Mouse (Mus musculus) midbrain, embryonic 14.5 days (tissue): ENCODE measurements at regions not wholly inside any gene's neighbourhood (a gene's known extent, or its start where the extent isn't known, plus 50 kb on each side); places are given as distances from the start of the nearest gene placed in this dataset.

Experiments used
- ATAC-seq: fragments of 200-750 bp; cut with Nextera tagmentation; 2 replicates; pipeline ENCODE4 v1.8.0; 2017; ENCODE audit warnings: moderate number of reproducible peaks, moderate library complexity; ENCODE audit not compliant: low FRiP score, low TSS enrichment
- DNase-seq: peaks from one replicate; pipeline ENCODE4 v3.0.0-alpha.2; 2015
- H3K27ac ChIP-seq: fragments of 300-500 bp; sonication (generic); replicated peaks from 2 replicates; pipeline ENCODE4 v1.5.1; 2014; ENCODE audit warnings: mild to moderate bottlenecking, low read depth, low read length, moderate library complexity
- H3K27me3 ChIP-seq: fragments of 300-500 bp; sonication (generic); 2 replicates; pipeline ENCODE4 v1.6.1; 2014; ENCODE audit warnings: low read length, control low read depth, mixed read lengths; ENCODE audit not compliant: control insufficient read depth, insufficient read depth
- H3K36me3 ChIP-seq: fragments of 300-500 bp; sonication (generic); 2 replicates; pipeline ENCODE4 v1.6.1; 2014; ENCODE audit warnings: low read length, control low read depth; ENCODE audit not compliant: control insufficient read depth, insufficient read depth
- H3K4me1 ChIP-seq: fragments of 300-500 bp; sonication (generic); 2 replicates; pipeline ENCODE4 v1.6.1; 2014; ENCODE audit warnings: mild to moderate bottlenecking, antibody characterized with exemption, low read length, control low read depth; ENCODE audit not compliant: control insufficient read depth, insufficient read depth
- H3K4me2 ChIP-seq: fragments of 300-500 bp; sonication (generic); 2 replicates; pipeline ENCODE4 v1.6.1; 2014; ENCODE audit warnings: mild to moderate bottlenecking, low read length, moderate library complexity
- H3K4me3 ChIP-seq: fragments of 300-500 bp; sonication (generic); replicated peaks from 2 replicates; pipeline ENCODE4 v1.5.1; 2014; ENCODE audit warnings: low read depth, low read length
- H3K9ac ChIP-seq: fragments of 300-500 bp; sonication (generic); replicated peaks from 2 replicates; pipeline ENCODE4 v1.6.1; 2014; ENCODE audit warnings: mild to moderate bottlenecking, low read length, moderate library complexity
- H3K9me3 ChIP-seq: fragments of 300-500 bp; sonication (generic); 2 replicates; pipeline ENCODE4 v1.6.1; 2016; ENCODE audit warnings: low read length, control low read depth, mixed read lengths; ENCODE audit not compliant: control insufficient read depth
- WGBS: fragments of 180-500 bp; shearing (Covaris S2); extraction: QIAGEN DNeasy Blood & Tissue Kit; methylation state at CpG from one replicate; pipeline ENCODE4 v1.1.7; 2014; 5-methylcytosine and 5-hydroxymethylcytosine counted together

DNA sequence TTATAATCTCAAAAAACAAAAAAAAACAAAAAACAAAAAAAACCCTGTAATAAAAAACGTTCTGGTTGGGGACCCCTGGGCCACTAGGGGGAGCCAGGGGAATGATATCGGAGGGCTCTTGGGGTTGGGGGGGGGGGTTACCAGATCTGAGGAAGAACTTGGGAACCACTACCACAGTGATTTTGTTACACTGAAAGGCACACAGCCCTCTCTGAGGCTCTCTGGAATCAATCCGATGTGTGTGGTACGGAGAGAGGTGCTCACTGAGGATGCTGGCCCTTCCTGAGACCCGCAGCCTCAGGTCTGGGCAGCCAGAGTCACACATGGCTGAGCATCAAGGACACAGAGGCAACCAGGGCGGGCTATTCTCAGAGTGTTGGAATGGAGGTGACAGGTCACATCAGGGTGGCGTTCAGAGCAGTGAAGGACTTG is 89.9 kb upstream of the Pabpc6 start:
- ATAC-seq = 0 out of 2 replicates have a peak, but pooled peaks have one; percentile 40
- peak overlapping the region; percentile 50 for H3K27ac ChIP-seq
- H3K4me2 ChIP-seq = no peak overlapping the region
- peak; percentile 80 for DNase-seq
- no peaks in the 10 kb centered on the region for H3K9me3 ChIP-seq
- WGBS = 12% methylated on average over 7 of the region's 7 CpGs
- no peak overlapping the region for H3K9ac ChIP-seq
- H3K36me3 ChIP-seq = no peaks in the 10 kb centered on the region
- peaks cover 32% of the 10 kb centered on the region for H3K4me1 ChIP-seq
- no peaks in the 10 kb centered on the region for H3K27me3 ChIP-seq
- H3K4me3 ChIP-seq = no peak overlapping the region

DNA sequence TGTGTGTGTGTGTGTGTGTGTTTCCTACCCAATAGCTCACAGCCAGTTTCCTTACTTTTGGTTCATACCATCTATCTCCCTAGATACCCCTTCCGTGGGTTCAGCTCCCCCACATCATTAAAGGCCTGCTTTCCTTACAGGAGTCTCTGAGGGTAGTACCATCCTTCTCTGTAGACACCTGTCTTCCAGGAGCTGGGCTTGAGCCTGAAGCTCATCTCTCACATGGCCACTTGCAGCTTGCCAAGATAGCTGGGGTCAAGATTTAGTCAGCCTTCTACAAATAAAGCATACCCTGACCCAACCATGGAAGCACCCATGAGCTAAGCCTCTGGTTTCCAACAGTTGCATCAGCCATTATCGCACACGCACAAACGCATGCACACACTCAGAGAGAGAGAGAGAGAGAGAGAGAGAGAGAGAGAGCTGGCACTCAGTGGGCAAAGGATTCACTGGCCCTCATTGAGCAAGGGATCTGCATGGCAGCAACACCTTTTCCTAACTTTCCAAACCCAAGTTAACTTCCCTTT is 88.3 kb upstream of the Pabpc6 start:
- Histone ChIP-seq H3K27me3 (no peaks in the 10 kb centered on the region), H3K4me1 (peaks cover 17% of the 10 kb centered on the region), H3K4me2 (no peak overlapping the region), H3K9me3 (no peaks in the 10 kb centered on the region), H3K27ac (no peak overlapping the region), H3K9ac (no peak overlapping the region), H3K4me3 (no peak overlapping the region), H3K36me3 (no peaks in the 10 kb centered on the region)
- ATAC-seq (no peak), DNase-seq (no peak)
- 98% methylated on average over 4 of the region's 4 CpGs for WGBS

GRCm38 (mm10) chr17:9756675-9757074 is 87.2 kb upstream of the Pabpc6 start:
- Histone ChIP-seq H3K4me2 (no peak overlapping the region), H3K36me3 (no peaks in the 10 kb centered on the region), H3K4me1 (peaks cover 12% of the 10 kb centered on the region), H3K4me3 (no peak overlapping the region), H3K9ac (no peak overlapping the region), H3K9me3 (no peaks in the 10 kb centered on the region), H3K27ac (no peak overlapping the region), H3K27me3 (no peaks in the 10 kb centered on the region)
- 79% methylated on average over 12 of the region's 12 CpGs for WGBS
- no peak for ATAC-seq
- DNase-seq = no peak

- DNase-seq (peak; percentile 86), ATAC-seq (no peak)
- no peak overlapping the region for H3K4me2 ChIP-seq
- H3K9me3 ChIP-seq = no peaks in the 10 kb centered on the region
- WGBS = 59% methylated on average over 3 of the region's 3 CpGs
- peaks cover 12% of the 10 kb centered on the region for H3K4me1 ChIP-seq
- H3K4me3 ChIP-seq = no peak overlapping the region
- no peak overlapping the region for H3K9ac ChIP-seq
- H3K27me3 ChIP-seq = no peaks in the 10 kb centered on the region
- no peak overlapping the region for H3K27ac ChIP-seq
- no peaks in the 10 kb centered on the region for H3K36me3 ChIP-seq
These were observed 86.7 kb upstream of the Pabpc6 start for GRCm38 (mm10) chr17:9756196-9756595.

GRCm38 (mm10) chr17:9755576-9755975 is 86.1 kb upstream of the Pabpc6 start:
- Histone ChIP-seq H3K9ac (no peak overlapping the region), H3K27me3 (no peaks in the 10 kb centered on the region), H3K4me1 (peaks cover 12% of the 10 kb centered on the region), H3K4me3 (no peak overlapping the region), H3K4me2 (no peak overlapping the region), H3K27ac (no peak overlapping the region), H3K36me3 (no peaks in the 10 kb centered on the region), H3K9me3 (no peaks in the 10 kb centered on the region)
- ATAC-seq (no peak), DNase-seq (no peak)
- WGBS = 86% methylated on average over 4 of the region's 4 CpGs

DNA sequence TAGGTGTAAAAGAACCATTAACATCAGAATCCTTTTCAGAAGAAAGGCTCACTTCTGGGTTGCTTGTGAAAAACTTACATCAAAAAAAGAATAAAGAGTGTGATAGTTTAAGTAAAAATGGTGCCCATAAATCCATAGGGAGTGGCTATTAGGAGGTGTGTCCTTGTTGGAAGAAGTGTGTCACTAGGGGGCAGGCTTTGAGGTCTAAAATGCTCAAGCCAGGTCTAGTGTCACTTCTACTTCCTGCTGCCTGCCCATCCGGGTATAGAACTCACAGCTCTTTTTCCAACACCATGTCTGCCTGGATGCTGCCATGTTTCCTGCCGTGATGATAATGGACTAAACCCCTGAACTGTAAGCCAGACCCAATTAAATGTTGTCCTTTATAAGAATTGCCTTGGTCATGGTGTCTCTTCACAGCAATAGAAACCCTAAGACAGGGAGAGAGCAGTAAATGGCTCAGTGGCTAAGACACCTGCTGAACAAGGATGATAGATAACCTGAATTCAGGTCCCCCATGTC is 85.4 kb upstream of the Pabpc6 start:
- Histone ChIP-seq H3K36me3 (no peaks in the 10 kb centered on the region), H3K4me3 (no peak overlapping the region), H3K9ac (no peak overlapping the region), H3K4me1 (peaks cover 7% of the 10 kb centered on the region), H3K27me3 (no peaks in the 10 kb centered on the region), H3K27ac (no peak overlapping the region), H3K9me3 (no peaks in the 10 kb centered on the region), H3K4me2 (no peak overlapping the region)
- ATAC-seq (no peak), DNase-seq (no peak)
- 85% methylated on average over 2 of the region's 2 CpGs for WGBS

- H3K36me3 ChIP-seq = no peaks in the 10 kb centered on the region
- DNase-seq (no peak), ATAC-seq (no peak)
- H3K9ac ChIP-seq = no peak overlapping the region
- WGBS = 87% methylated on average over 4 of the region's 4 CpGs
- H3K9me3 ChIP-seq = no peaks in the 10 kb centered on the region
- H3K27me3 ChIP-seq = no peaks in the 10 kb centered on the region
- no peak overlapping the region for H3K27ac ChIP-seq
- H3K4me1 ChIP-seq = no peaks in the 10 kb centered on the region
- no peak overlapping the region for H3K4me3 ChIP-seq
- H3K4me2 ChIP-seq = no peak overlapping the region
These were observed 83.3 kb upstream of the Pabpc6 start for GRCm38 (mm10) chr17:9752848-9753247.

DNA sequence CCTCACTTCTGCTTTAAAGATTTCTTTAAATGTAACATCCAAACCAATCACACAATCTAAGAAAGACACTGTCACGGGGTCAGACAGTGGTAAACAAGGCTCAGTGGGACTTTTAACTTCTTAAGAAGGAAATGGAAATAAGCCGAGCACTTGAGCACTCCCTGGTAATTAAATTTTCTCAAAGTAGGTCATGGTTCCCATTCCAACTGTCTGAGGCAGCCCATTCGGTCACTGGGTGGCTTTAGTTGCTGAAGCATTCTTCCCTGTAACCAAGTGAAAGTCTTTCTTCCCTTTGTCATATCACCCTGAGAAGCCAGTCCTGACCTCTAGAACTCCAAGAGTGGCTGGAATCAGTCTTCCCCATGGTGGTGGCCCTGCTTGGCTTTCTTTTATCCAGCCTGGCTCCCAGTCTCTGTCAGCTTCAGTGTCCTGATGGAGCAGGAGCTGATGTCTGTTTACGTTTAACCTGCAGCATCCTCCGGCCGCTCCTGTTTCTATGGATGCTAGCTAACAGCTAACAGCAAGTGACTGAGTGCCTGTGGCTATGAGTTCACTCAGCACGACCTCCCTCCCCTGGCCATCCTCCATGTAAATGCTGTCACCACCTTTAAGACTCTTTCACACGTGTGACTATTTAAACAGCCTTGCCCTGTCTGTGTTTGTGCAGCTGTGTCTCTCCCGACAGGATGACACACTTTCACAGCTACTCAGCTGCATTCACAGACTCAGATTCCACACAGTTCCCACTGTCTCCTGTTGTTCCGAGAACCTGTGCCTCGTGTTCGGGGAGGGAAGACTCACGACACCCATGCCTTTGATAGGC is 82.0 kb upstream of the Pabpc6 start:
- H3K4me3 ChIP-seq = no peak overlapping the region
- H3K27me3 ChIP-seq = no peaks in the 10 kb centered on the region
- no peaks in the 10 kb centered on the region for H3K9me3 ChIP-seq
- no peak overlapping the region for H3K9ac ChIP-seq
- no peak for ATAC-seq
- no peaks in the 10 kb centered on the region for H3K4me1 ChIP-seq
- no peak overlapping the region for H3K4me2 ChIP-seq
- H3K36me3 ChIP-seq = no peaks in the 10 kb centered on the region
- peak; percentile 22 for DNase-seq
- H3K27ac ChIP-seq = 0 out of 2 replicates have a peak overlapping the region, but pooled peaks have one; percentile 4
- WGBS = 49% methylated on average over 13 of the region's 13 CpGs

DNA sequence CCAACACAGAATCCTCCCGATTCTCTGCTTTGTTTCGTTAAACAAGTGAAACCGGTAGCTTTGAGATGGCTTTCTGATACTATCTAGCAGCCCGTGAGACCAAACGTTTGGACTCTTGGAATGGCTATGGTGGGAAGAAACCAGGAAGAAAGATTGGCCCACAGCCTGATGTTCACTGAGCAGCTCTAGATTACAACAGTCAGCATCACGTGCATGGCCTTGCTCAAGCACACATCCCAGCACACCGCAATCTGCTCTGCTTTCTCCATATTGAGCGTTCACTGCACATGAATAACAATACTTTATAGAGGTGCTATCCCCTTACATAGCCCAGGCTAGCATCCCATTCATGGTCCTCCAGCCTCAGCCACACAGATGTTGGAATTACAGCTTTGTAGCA is 80.5 kb upstream of the Pabpc6 start:
- H3K27ac ChIP-seq = no peak overlapping the region
- no peak for ATAC-seq
- H3K4me1 ChIP-seq = no peaks in the 10 kb centered on the region
- H3K9ac ChIP-seq = no peak overlapping the region
- H3K27me3 ChIP-seq = no peaks in the 10 kb centered on the region
- H3K4me2 ChIP-seq = no peak overlapping the region
- H3K4me3 ChIP-seq = no peak overlapping the region
- H3K36me3 ChIP-seq = no peaks in the 10 kb centered on the region
- no peaks in the 10 kb centered on the region for H3K9me3 ChIP-seq
- no peak for DNase-seq
- WGBS = 94% methylated on average over 8 of the region's 8 CpGs
